Mouse (Mus musculus): ENCODE data around the gene 4930407I10Rik. TPM values are rescaled to one million over a fixed set of nuclear protein-coding genes. Genes with fewer than 3 reads are reported as not detected.

4930407I10Rik gene
- not detected for polyA plus RNA-seq (2012; fragmentation: generic; extraction: Trizol)
- long read RNA-seq, experiment 1 = 0 reads
- long read RNA-seq, experiment 2 = 0 reads

DNA sequence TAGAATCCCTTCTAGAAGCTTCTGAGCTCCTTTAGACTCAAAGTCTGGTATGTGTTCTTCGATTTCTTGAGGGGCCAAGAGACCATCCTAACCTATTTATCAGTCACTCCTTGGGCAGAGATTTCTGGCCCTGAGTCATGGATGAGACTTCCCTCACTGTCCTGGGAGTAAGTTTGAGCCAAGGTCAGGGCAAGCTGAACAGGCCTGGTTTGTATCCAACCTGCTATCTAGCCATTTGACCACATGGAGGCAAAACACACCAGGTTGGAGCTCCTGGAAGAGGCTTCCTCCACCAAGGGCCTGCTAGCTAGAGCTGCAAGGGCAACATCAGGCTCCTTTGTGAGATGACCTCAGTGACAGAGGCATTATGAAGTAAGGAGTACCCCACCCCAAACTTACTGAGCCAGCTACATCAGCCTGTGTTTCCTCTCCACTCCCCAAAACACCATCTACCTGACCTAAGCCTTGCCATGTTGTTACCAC is at the start of gene 4930407I10Rik:
Gene 4930407I10Rik (plus strand): TSS at position 433 of the 483 bp plus-strand sequence.
- H3K4me3 ChIP-seq (ENCODE audit: insufficient read depth, poor library complexity, severe bottlenecking) = no peak within 1 kb of the TSS
- no peak within 1 kb of the TSS for H3ac ChIP-seq (ENCODE audit: control insufficient read depth, insufficient read length, low read depth)
- H3K79me3 ChIP-seq (ENCODE audit: low read depth) = no peaks in the 10 kb centered on the region
- no peaks in the 10 kb centered on the region for H3K36me3 ChIP-seq (ENCODE audit: control insufficient read depth, insufficient read depth)
- H3K27me3 ChIP-seq (ENCODE audit: control insufficient read depth, insufficient read depth, insufficient read length) = peaks cover 37% of the 10 kb centered on the region
- TF ChIP-seq CEBPB (IDR thresholded peaks at IDR 0.05; ENCODE audit: low read depth) (no peak), FOSL1 (IDR thresholded peaks at IDR 0.05; ENCODE audit: insufficient read depth, low read length, poor library complexity, severe bottlenecking) (no peak), MYOD1 (IDR thresholded peaks at IDR 0.05; ENCODE audit: control insufficient read depth, insufficient read length, low read depth) (no peak), MAX (IDR thresholded peaks at IDR 0.05) (no peak), CTCF (IDR thresholded peaks at IDR 0.05; ENCODE audit: control insufficient read depth, insufficient read depth, insufficient read length) (no peak), USF1 (IDR thresholded peaks at IDR 0.05; ENCODE audit: low read depth) (no peak), MYOG (IDR thresholded peaks at IDR 0.05; ENCODE audit: control insufficient read depth, extremely low read depth, insufficient read length) (no peak)
- H3K79me2 ChIP-seq (ENCODE audit: control insufficient read depth, insufficient read depth) = no peaks in the 10 kb centered on the region

DNA sequence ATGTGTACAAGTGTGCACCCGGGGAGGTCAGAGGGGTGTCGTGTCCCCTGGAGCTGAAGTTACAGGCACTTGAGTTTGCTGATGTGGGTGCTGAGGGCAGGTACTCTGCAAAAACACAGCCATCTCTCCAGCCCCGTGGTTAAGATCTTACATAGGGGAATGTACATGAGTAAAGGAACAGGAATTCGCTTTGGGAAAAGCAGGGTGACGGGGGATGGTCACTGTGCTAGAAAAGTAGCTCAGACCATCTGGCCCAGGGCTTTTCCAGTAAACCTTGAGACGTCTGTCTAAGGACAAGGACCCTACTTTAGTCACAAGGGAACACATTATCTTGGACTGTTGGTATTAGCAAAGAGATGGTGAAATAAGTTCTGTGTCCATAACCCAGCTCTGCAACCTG is 47.0 kb upstream of the 4930407I10Rik start:
- Histone ChIP-seq H3K79me2 (ENCODE audit: control insufficient read depth, insufficient read depth) (peaks cover 86% of the 10 kb centered on the region), H3K36me3 (ENCODE audit: control insufficient read depth, insufficient read depth) (peaks cover 7% of the 10 kb centered on the region), H3K4me3 (ENCODE audit: insufficient read depth, poor library complexity, severe bottlenecking) (no peak overlapping the region), H3ac (ENCODE audit: control insufficient read depth, insufficient read length, low read depth) (no peak overlapping the region), H3K79me3 (ENCODE audit: low read depth) (peaks cover 46% of the 10 kb centered on the region), H3K27me3 (ENCODE audit: control insufficient read depth, insufficient read depth, insufficient read length) (no peaks in the 10 kb centered on the region)
- TF ChIP-seq FOSL1 (IDR thresholded peaks at IDR 0.05; ENCODE audit: insufficient read depth, low read length, poor library complexity, severe bottlenecking) (no peak), USF1 (IDR thresholded peaks at IDR 0.05; ENCODE audit: low read depth) (no peak), MAX (IDR thresholded peaks at IDR 0.05) (peak; percentile 42)

DNA sequence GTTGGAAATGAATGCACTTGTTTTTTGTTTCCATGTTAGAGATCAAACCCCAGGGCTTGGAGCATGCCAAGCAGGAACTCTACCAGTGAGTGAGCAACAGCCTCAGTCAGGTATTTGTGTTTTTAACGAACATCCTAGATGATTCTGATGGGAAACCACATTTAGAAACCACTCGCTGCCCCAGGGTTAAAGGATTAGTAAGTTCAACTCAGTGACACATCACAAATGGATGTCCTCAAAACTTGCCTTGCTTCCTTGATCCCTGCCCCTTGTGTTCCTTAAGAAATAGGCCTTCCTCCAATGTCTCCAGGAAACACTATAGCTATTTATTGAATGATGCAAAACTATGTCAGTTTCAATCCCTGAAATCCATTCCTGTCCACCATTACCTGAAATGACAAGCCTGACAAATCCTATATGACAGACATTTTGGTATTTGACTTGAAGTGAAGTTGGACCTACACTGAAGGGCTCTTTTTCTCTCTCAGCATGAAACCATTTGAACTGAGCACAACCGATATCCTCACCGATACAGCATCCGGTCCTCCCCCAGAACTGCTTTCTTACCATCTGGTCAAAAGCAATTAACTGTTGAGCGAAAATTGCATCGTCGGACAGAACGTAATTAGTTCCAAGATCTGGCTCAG is 44.1 kb upstream of the 4930407I10Rik start:
- Histone ChIP-seq H3K4me3 (ENCODE audit: insufficient read depth, poor library complexity, severe bottlenecking) (peak overlapping the region; percentile 95), H3ac (ENCODE audit: control insufficient read depth, insufficient read length, low read depth) (peak overlapping the region; percentile 86), H3K79me2 (ENCODE audit: control insufficient read depth, insufficient read depth) (peaks cover 78% of the 10 kb centered on the region), H3K27me3 (ENCODE audit: control insufficient read depth, insufficient read depth, insufficient read length) (no peaks in the 10 kb centered on the region), H3K36me3 (ENCODE audit: control insufficient read depth, insufficient read depth) (peaks cover 20% of the 10 kb centered on the region), H3K79me3 (ENCODE audit: low read depth) (peaks cover 47% of the 10 kb centered on the region)
- no peak for TF ChIP-seq CTCF (IDR thresholded peaks at IDR 0.05; ENCODE audit: control insufficient read depth, insufficient read depth, insufficient read length)
- no peak for TF ChIP-seq MYOD1 (IDR thresholded peaks at IDR 0.05; ENCODE audit: control insufficient read depth, insufficient read length, low read depth)
- no peak for TF ChIP-seq FOSL1 (IDR thresholded peaks at IDR 0.05; ENCODE audit: insufficient read depth, low read length, poor library complexity, severe bottlenecking)
- TF ChIP-seq USF1 (IDR thresholded peaks at IDR 0.05; ENCODE audit: low read depth) = no peak
- no peak for TF ChIP-seq MAX (IDR thresholded peaks at IDR 0.05)
- TF ChIP-seq CEBPB (IDR thresholded peaks at IDR 0.05; ENCODE audit: low read depth) = no peak
- TF ChIP-seq MYOG (IDR thresholded peaks at IDR 0.05; ENCODE audit: control insufficient read depth, extremely low read depth, insufficient read length) = no peak

DNA sequence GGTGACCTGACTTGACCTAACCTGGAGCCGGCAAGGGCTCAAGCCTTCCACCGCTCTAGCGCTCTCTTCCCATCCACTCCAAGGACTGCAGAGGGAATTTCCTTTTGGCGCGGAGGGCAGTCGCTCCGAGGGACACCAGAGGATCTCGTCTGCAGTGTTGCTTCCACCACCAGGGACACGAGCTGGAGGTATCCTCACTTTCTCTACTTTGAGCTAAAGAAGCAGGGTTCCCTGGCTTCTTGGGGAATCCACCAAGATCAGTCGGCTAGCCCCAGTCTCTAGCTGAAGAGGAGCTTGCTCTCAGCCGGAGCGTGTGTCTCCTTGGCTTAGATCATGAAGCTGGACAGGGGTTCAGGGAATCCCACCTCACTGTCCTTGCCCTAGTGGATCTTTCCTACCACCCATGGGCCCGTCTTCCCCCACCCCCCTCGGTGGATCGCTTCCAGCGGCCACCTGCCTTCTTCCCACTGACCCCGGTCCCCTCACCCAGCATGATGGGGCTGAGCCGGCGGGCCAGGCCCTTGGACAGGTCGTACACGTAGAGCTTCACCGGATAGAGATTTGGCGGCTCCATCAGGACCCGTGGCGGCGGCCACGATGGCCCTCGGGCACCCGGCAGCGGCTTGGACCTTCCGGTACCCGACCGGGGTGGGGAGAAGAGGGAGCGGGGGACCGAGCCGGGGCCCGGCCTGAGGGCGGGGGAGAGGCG is 43.4 kb upstream of the 4930407I10Rik start:
- Histone ChIP-seq H3K4me3 (ENCODE audit: insufficient read depth, poor library complexity, severe bottlenecking) (peak overlapping the region; percentile 95), H3K36me3 (ENCODE audit: control insufficient read depth, insufficient read depth) (peaks cover 22% of the 10 kb centered on the region), H3ac (ENCODE audit: control insufficient read depth, insufficient read length, low read depth) (peak overlapping the region; percentile 86), H3K27me3 (ENCODE audit: control insufficient read depth, insufficient read depth, insufficient read length) (no peaks in the 10 kb centered on the region), H3K79me2 (ENCODE audit: control insufficient read depth, insufficient read depth) (peaks cover 71% of the 10 kb centered on the region), H3K79me3 (ENCODE audit: low read depth) (peaks cover 45% of the 10 kb centered on the region)
- TF ChIP-seq USF1 (IDR thresholded peaks at IDR 0.05; ENCODE audit: low read depth) = no peak
- TF ChIP-seq MAX (IDR thresholded peaks at IDR 0.05) = no peak
- TF ChIP-seq MYOD1 (IDR thresholded peaks at IDR 0.05; ENCODE audit: control insufficient read depth, insufficient read length, low read depth) = no peak
- TF ChIP-seq MYOG (IDR thresholded peaks at IDR 0.05; ENCODE audit: control insufficient read depth, extremely low read depth, insufficient read length) = no peak
- no peak for TF ChIP-seq CTCF (IDR thresholded peaks at IDR 0.05; ENCODE audit: control insufficient read depth, insufficient read depth, insufficient read length)
- no peak for TF ChIP-seq CEBPB (IDR thresholded peaks at IDR 0.05; ENCODE audit: low read depth)
- no peak for TF ChIP-seq FOSL1 (IDR thresholded peaks at IDR 0.05; ENCODE audit: insufficient read depth, low read length, poor library complexity, severe bottlenecking)

DNA sequence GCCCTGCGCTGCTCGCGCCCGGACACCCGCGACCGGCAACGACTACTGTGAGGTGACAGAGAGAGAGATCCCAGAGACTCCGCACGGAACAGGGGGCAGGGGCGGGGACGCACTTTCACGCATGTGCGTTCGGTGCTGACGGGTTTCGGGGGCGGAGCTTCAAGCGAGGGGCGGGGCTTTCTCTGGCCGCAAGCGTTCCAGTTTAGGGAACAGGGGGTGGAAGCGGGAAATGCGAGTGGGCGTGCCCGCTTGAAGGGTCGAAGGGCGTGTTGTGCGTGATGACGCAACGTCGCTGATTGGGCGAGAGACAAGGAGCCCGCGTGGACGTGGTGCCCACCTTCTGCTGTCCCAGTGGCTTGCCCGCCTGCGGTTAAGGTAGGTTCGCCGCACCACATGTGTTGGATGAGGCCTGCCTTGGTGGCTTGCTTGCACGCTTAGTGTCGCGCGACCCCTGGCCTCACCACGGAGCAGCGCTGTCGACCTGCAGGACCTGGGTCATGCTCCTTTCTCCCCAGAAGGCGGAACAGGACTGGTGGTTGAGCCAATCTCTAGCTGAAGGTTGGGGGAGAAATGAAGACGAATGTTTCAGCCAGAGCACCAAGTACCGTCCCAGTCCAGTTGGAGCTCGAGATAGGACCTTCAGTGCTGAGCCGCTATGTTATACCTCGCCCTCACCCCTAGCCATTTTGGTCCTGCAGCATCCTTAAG is 42.7 kb upstream of the 4930407I10Rik start:
- Histone ChIP-seq H3K79me2 (ENCODE audit: control insufficient read depth, insufficient read depth) (peaks cover 64% of the 10 kb centered on the region), H3K79me3 (ENCODE audit: low read depth) (peaks cover 39% of the 10 kb centered on the region)

More for the DNA sequence above, 42.7 kb upstream of the 4930407I10Rik start:
- Histone ChIP-seq H3K36me3 (ENCODE audit: control insufficient read depth, insufficient read depth) (peaks cover 23% of the 10 kb centered on the region), H3K27me3 (ENCODE audit: control insufficient read depth, insufficient read depth, insufficient read length) (no peaks in the 10 kb centered on the region), H3K4me3 (ENCODE audit: insufficient read depth, poor library complexity, severe bottlenecking) (peak overlapping the region; percentile 95), H3ac (ENCODE audit: control insufficient read depth, insufficient read length, low read depth) (peak overlapping the region; percentile 86)
- TF ChIP-seq MYOD1 (IDR thresholded peaks at IDR 0.05; ENCODE audit: control insufficient read depth, insufficient read length, low read depth) (no peak), MAX (IDR thresholded peaks at IDR 0.05) (peak; percentile 94), CEBPB (IDR thresholded peaks at IDR 0.05; ENCODE audit: low read depth) (peak; percentile 91), CTCF (IDR thresholded peaks at IDR 0.05; ENCODE audit: control insufficient read depth, insufficient read depth, insufficient read length) (no peak), FOSL1 (IDR thresholded peaks at IDR 0.05; ENCODE audit: insufficient read depth, low read length, poor library complexity, severe bottlenecking) (no peak)
